Mouse (Mus musculus) liver, embryonic 14.5 days (tissue): ENCODE measurements around the gene Pik3cd.

Experiments used
- CTCF ChIP-seq: IDR thresholded peaks from 2 replicates; pipeline ENCODE4 v1.5.1; 2016; ENCODE audit warnings: antibody characterized with exemption, low read depth, control low read depth
- EP300 ChIP-seq: IDR thresholded peaks from 2 replicates; pipeline ENCODE4 v1.6.1; 2016; ENCODE audit warnings: antibody characterized with exemption, low read depth

DNA sequence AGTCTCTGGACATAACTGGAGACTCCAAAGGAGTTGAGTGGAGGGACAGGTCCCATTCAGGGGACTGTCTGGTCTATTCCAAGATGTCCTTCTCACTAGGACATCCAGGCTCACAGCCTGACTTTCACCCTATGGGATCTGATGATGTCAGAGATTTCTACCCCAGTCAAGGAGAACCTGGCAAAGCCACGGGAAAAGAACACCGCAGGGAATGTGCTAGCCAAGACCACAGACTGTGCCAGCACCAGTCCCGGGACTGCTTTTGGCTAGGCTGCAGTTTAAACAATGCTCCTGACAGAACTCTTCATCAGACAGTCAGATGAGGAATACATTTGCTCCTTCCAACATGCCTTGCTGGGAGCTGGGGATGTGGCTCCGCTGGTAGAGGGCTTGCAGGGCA is 2.4 kb downstream of the Pik3cd start:
- no peak for TF ChIP-seq CTCF
- no peak for TF ChIP-seq EP300
